In the genomic region with DNA sequence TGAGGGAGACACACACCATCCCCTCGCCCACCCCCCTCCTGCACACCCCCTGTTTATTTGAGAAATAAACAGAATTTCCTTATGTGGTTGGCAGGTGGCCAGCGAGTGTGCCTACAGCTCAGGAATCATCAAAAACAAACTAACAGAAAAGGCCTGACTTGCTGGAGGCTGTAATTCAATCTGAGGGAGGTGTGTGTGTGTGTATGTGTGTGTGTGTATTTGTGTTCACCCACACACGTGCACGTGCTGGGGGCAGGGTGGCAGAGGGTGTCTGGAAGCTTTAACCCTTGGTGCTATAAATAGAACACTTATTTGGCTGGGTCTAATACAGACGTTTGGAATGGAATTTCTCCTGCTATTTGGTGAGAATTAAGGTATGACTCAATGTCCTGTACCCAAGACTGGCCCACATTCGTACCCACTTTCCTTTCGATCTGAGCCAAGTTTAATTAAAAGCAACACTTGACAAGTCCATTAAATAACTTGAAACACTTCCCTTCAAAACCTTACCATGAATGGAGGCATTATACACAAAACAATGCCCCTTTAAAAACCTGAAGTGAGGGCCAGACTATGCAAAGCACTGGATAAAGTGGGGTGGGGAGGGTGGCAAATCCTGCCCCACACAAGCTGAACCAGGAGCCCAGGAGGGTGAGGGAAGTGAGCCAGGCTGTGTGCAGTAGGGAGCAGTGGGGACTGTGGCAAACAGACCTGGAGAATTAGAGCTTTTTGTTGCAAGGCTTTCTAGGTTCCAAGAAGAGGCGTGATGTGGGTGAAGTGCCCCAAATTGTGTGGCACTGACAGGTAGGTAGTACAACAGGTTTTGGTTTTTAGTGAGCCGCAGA, we compare ENCODE assay signal across 10 mouse cellular contexts. TPM values are rescaled to one million over a fixed set of nuclear protein-coding genes. Genes with fewer than 3 reads are reported as not detected.
DNase-seq lines count a peak whose midpoint lies in the region; ATAC-seq and TF ChIP-seq lines count a peak whose summit lies in the region.
"Had no signal": no experiment of that assay in that cellular context is flagged by ENCODE, and none has a peak within 500 bp of the region (broad histone marks: within the 10 kb centered on the region; RNA-seq: fewer than 3 reads in every experiment).

No protein-coding gene starts in this region.

- intact Hi-C loops in heart, adult 2 months (cut with DNase I) = no loop called here
- intact Hi-C loops in heart, postnatal 10 days (cut with DNase I) = no loop called here

- no peaks in the 10 kb centered on the region for H3K27me3 ChIP-seq in heart, adult 2 months (ENCODE audit: control insufficient read depth, insufficient read depth, low read length)
- no peaks in the 10 kb centered on the region for H3K27me3 ChIP-seq in limb, embryonic 14.5 days (ENCODE audit: control insufficient read depth, insufficient read depth, low read length)
- H3K27me3 ChIP-seq: liver, embryonic 13.5 days had no signal

- no peak overlapping the region for H3K9ac ChIP-seq in heart, adult 2 months (ENCODE audit: low read depth, low read length)
- H3K9ac ChIP-seq in limb, embryonic 14.5 days (ENCODE audit: low read depth, low read length, severe bottlenecking) = no peak overlapping the region
- H3K9ac ChIP-seq: liver, embryonic 13.5 days had no signal

- peak; percentile 85 for ATAC-seq in limb, embryonic 14.5 days (ENCODE audit: low FRiP score, low read depth)

- H3K4me1 ChIP-seq in heart, adult 2 months (ENCODE audit: control insufficient read depth, insufficient read depth, low read length) = peaks cover 29% of the 10 kb centered on the region
- peaks cover 55% of the 10 kb centered on the region for H3K4me1 ChIP-seq in limb, embryonic 14.5 days (ENCODE audit: control insufficient read depth, insufficient read depth, low read length)

- no peak overlapping the region for H3K4me3 ChIP-seq in heart, adult 2 months
- H3K4me3 ChIP-seq in limb, embryonic 14.5 days (replicated peaks; ENCODE audit: low read length) = no peak overlapping the region
- H3K4me3 ChIP-seq: liver, embryonic 13.5 days had no signal

- no peak for DNase-seq in heart, adult 2 months
- no peak for DNase-seq in heart, adult 9 months (ENCODE audit: low spot score in 2 of 2)
- peak; percentile 90 for DNase-seq in Muller cell, postnatal 12 days (ENCODE audit: inconsistent ontology term)
- peak; percentile 35 to 55 for DNase-seq in heart, postnatal 10 days
- DNase-seq in limb, embryonic 14.5 days (ENCODE audit: low spot score) = peak; percentile 60
- no peak for DNase-seq in spleen, adult 12 weeks (ENCODE audit: low spot score)
- DNase-seq in layer of hippocampus, adult 11-12 months (ENCODE audit: low spot score) = no peak
- no peak for DNase-seq in thymus, postnatal 0 days (ENCODE audit: low spot score)
- DNase-seq: cerebellum, adult 8-10 months; liver, embryonic 13.5 days had no signal

- no peak for TF ChIP-seq CTCF in heart, adult 2 months (IDR thresholded peaks at IDR 0.05)

- 33% methylated on average over 9 of the region's 9 CpGs for WGBS in heart, adult 2 months
- WGBS in limb, embryonic 14.5 days = 25% methylated on average over 9 of the region's 9 CpGs

- peaks cover 3% of the 10 kb centered on the region; the same call in 1 of the 2 replicates for H3K79me2 ChIP-seq in heart, adult 2 months (replicated peaks; ENCODE audit: control insufficient read depth, insufficient read depth, low read length)

- TF ChIP-seq POLR2A in heart, adult 2 months (IDR thresholded peaks at IDR 0.05; ENCODE audit: insufficient read depth, low read depth, low read length) = no peak
- TF ChIP-seq POLR2A in limb, embryonic 14.5 days (IDR thresholded peaks at IDR 0.05; ENCODE audit: borderline replicate concordance, extremely low read depth, insufficient read depth, insufficient read length) = no peak

- no peak for TF ChIP-seq EP300 in heart, adult 2 months (IDR thresholded peaks at IDR 0.05; ENCODE audit: insufficient read depth, low read depth, low read length)

- H3K36me3 ChIP-seq in heart, adult 2 months (ENCODE audit: control insufficient read depth, insufficient read depth, low read length) = peaks cover 3% of the 10 kb centered on the region; the same call in 1 of the 2 replicates
- H3K36me3 ChIP-seq in limb, embryonic 14.5 days (ENCODE audit: control insufficient read depth, insufficient read depth, low read length) = no peaks in the 10 kb centered on the region
- H3K36me3 ChIP-seq: liver, embryonic 13.5 days had no signal

- peak overlapping the region; percentile 17; the same call in 1 of the 2 replicates for H3K4me2 ChIP-seq in limb, embryonic 14.5 days (replicated peaks; ENCODE audit: low read depth, low read length, severe bottlenecking)
- H3K4me2 ChIP-seq: liver, embryonic 13.5 days had no signal

- peak overlapping the region; percentile 59 for H3K27ac ChIP-seq in heart, adult 2 months
- peak overlapping the region; percentile 72 for H3K27ac ChIP-seq in limb, embryonic 14.5 days (replicated peaks; ENCODE audit: low read depth, low read length)
- H3K27ac ChIP-seq: liver, embryonic 13.5 days had no signal

- H3K9me3 ChIP-seq in limb, embryonic 14.5 days (ENCODE audit: control insufficient read depth, low read length) = no peaks in the 10 kb centered on the region
- H3K9me3 ChIP-seq: liver, embryonic 13.5 days had no signal

RNA-seq across cellular contexts. Expression of a gene that starts 20.1 kb away (rescaled TPM):
- 10 to 100 TPM; 63.7 to 67.9 TPM for total RNA-seq in heart, adult 2 months (2021)
- polyA plus RNA-seq in heart, adult 2 months (2012; rRNA removed) = 26.6 and 35.4 TPM in 2 replicates
- total RNA-seq in heart, postnatal 10 days (2021) = 10 to 100 TPM; 52.7 to 61.1 TPM
- 25.5 and 26.9 TPM in 2 replicates for polyA plus RNA-seq in limb, embryonic 14.5 days (2012; rRNA removed)
- 28.8 and 34.2 TPM in 2 replicates for polyA plus RNA-seq in limb, embryonic 14.5 days (2014; fragmentation: Nextera tagmentation; extraction: Ambion mirVana)
- 14.1 and 16.3 TPM in 2 replicates for polyA plus RNA-seq in thymus, postnatal 0 days (2015; fragmentation: Nextera tagmentation; extraction: Ambion mirVana)

Comparison
In these comparisons a context has a peak if more than half of its experiments do, and no peak if none do; other contexts are left out.
1. DNase-seq: peak in Muller cell, postnatal 12 days (single experiment), heart, postnatal 10 days (2 of 2) and limb, embryonic 14.5 days (single experiment); none in heart, adult 2 months (0 of 2), heart, adult 9 months (0 of 2), spleen, adult 12 weeks (single experiment), layer of hippocampus, adult 11-12 months (single experiment) and thymus, postnatal 0 days (single experiment).